Mouse (Mus musculus): Measurements from ENCODE around the gene Mia3.
A peak's percentile ranks its signal among the peaks of the same experiment; 100 is the strongest.
"Not testable (repeated sequence)": the region's sequence is repeated elsewhere in the genome, so short reads cannot be mapped to it uniquely, and the experiment has no call there.

Mia3 gene

DNA sequence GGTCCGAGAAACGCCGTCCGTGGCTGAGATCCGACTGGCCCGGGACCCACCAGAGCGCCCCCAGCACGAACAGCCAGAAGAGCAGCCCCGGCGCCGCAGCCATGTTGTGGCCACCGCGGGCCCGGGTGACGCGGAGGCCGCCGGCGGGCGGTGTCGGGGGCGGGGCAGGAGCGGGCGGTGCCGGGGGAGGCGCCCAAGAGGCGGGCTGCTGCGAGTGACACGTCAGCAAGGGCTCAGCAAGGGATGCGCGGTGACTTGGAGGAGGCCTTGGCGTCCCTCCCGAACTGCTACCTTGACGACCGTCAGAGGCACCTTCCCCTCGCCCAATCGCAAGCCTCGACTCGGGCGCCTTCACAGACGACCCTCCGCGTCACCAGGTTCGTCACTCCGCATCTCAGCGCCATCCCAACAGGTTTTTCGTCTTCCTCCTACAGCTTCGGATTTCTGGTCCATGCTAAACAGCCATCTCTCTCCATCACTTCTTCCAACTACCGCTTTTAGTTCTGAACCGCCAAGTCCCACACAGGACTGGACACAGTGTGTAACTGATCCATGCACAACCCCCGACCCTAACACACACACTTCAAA is at the start of gene Mia3:
TSS of gene Mia3 (minus strand) at position 127 of the 588 bp plus-strand sequence.
- peak; percentile 96 for DNase-seq

DNA sequence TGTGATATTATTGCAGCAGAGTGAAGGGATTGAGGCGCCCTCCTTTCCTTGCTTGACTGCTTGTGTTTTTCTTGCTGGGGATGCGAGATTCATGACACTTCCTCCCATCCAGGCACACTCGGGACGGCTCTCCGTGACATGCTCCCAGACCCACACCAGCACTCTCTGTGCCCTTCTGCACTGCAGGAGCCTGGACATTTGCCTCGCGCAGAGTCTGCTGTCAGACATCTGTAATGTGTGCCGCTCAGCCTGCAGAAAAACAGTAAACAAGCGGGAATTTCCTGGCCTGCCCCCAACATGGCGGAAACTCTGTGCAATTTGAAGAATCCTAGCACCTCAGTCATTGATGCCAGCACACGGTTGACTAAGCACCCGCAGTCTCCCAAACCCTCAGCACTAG is 48.5 kb upstream of the Mia3 start, which contains the start of gene Hhipl2:
TSS of gene Hhipl2 (plus strand) at position 343 of the 400 bp plus-strand sequence.
- DNase-seq, result peak; percentile 15

DNA sequence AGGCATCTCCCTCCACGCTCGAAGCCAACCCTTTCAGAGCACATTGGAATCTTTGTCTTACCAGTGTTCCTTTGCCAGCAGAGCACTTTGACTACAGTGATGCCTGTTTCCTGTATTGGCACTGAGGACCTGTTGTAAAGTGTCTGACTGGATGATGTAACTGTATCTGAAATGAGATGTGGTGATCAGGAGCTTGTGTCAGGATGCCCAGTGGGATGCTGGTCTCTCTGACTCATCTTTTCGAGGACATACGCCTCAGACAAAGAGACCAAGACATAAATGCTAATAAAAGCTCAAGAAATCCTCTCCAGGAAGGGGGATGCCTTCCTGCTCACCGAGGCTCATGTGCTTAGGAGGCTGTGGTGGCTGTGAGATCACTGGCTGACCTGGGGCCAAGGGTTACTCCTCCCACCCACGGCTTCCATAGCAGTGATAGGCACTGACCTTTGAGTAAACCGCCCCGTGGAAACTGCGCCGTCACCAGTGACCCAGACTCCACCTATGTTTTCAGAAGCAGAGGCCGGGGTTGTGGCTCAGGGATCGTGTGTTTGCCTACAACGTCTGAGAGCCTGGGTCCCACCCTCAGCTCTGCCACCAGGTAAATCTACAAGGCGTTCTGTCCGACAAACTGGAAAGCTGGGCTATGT is 44.9 kb upstream of the Mia3 start:
- DNase-seq, result no peak

DNA sequence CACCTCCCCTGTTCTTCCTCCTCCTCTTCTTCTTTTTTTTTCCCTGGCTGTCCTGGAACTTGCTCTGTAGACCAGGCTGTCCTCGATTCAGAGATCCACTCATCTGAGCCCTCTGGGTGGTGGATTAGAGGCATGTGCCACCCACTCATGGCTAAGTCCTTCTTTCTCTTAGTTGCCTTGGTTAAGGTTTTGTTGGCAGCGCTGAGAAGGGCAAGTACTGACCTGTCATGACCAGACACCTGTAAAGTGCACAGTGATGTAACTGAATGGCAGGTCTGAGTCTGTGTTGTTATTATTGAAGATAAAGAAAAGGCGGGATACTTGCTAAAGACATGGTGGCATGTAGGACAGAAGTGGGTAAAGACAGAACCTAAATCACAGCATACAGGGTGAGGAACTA is 34.0 kb upstream of the Mia3 start:
- no peak for DNase-seq

DNA sequence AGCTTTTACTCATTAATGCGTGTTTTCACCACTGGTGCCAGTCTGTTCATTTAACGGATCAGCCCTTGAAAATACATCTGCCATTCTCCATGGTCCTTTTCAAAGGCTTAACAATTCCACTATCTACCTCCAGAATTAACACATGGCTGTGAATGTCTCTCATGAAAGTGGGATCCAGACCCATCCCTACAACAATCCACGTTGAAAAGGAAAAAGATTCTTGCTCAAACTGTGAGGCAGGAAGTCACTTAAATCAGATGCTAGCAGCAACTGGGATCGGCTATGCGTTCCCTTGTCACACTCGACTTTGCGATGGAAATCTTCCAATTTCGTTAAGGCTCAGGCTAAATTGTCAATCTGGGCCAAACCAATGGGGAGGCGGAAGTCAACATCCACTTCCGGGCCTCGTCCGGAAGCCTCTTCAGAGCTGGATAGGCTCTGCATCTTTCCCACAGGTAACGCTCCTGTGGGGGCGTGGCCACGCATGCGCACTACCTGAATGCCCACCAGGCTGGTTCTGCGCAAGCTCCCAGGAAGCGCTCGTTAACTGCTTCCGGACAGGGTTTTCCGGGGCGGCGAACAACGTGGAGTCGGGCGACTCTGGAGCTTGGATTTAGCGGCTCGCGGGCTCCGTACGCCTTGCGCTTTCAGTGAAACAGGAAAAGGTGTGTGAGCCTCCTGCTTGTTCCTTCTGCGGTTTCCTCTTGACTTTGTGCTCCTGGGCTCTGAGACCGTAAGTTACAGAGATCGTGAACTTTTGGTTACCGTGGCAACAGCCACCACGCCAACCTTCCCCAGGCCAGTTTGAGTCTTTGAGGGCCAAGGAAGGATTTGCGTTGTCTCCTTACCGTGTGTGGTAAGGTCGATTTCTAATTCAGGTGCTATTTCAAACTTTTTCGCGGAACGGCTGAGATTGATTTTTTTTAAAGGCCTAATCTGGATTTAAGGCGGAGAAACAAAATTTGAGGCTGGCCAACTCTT is 19.4 kb upstream of the Mia3 start, which contains the start of gene Taf1a:
TSS of gene Taf1a (plus strand) at position 556 of the 981 bp plus-strand sequence.
- peak; percentile 93 for DNase-seq

DNA sequence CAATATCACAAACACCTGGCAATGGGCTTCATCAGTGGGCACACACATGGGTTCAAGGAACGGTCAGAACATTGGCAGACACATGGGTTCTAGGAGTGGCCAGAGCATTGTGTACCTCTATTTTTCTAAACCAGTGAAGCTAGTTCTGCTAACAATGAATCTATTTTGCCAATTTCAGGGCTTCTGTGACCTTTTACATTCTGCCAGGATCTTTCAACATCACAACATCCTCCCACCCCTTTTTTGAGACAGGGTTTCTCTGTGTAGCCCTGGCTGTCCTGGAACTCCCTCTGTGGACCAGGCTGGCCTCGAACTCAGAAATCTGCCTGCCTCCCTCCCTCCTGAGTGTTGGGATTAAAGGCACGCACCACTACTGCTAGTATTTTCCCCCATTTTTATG is 18.1 kb upstream of the Mia3 start:
- DNase-seq, result not testable (repeated sequence)

DNA sequence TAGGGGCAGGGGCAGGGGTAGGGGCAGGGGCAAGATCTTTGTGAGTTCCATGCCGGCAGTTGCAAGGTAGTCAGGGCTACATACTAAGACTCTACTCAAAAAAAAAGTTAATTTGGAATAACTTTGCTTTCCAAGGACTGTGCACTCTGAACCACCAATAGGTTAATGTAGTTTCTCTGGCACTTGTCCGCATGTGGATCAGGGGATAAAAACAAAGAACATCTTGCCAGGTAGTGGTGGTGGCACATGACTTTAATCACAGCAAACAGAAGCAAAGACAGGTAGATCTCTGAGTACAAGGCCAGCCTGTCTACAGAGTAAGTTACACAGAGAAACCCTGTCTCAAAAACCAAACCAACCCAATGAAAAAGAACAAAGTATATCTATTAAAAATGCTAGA is 13.3 kb upstream of the Mia3 start:
- DNase-seq, result no peak

DNA sequence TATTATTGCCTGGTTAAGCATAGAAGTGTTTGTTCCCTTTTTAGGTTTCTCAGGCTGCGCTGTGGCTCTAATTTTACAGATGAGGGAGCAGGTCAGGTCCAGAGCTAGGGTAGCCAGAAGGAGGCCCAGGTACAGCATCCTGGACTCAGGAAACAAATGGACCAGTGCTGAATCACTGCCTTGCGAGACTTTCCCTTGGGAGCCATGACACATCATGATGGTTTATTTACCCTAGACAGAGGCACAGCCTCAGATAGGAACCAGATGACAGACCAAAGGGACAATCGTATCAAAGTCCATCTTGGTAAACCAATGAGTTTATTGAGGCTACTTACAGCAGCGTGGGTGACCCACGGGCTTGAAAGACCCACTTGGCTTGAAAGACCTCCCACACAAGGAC is 12.5 kb upstream of the Mia3 start:
- no peak for DNase-seq

DNA sequence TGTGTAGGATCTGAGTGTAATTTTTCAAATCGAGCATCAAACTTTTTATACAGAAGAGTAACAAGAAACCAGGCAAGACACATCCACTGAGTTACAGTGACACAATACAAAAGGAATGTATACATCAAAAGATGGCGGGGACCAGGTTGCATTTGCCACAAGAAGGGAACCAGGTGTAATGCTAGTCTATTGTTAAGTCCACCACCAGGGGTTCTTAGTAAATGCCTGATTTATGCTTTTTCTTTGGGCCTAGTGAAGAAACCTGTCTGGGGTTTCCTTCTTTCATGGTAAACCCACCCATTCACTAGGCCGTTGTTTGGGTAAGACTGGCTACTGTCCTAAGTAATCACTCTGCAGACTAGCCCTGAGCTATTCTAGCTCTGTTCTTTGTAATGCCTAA is 10.0 kb upstream of the Mia3 start:
- not testable (repeated sequence) for DNase-seq

DNA sequence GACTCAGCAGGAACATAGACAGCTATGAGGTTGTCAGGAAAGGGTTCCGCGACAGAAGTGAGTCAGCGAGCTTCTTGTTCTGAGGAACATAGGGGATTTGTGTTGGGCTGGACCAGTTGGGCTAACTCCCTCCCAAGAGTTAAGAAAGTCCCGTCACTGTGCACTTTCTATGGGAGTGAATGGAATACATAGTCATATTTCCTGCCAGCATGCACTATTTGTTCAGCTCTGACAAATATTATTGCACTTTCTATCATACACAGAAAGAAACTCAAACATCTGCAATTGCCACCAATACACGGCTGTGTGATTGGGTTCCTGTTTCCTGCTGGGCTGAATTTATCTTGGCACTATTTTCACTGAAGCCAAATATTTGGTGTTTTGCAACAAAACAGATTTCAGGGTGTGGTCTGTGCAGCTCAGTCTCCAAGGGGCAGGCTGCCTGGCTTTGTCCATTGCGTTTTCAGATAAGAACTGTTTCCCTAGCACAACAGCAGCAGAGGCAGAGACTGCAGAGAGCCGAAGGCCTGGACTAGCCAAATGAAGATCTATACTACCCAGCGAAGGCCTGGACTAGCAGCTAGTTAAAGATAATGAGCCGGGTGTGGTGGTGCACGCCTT is 9.1 kb upstream of the Mia3 start:
- peak; percentile 47 for DNase-seq

DNA sequence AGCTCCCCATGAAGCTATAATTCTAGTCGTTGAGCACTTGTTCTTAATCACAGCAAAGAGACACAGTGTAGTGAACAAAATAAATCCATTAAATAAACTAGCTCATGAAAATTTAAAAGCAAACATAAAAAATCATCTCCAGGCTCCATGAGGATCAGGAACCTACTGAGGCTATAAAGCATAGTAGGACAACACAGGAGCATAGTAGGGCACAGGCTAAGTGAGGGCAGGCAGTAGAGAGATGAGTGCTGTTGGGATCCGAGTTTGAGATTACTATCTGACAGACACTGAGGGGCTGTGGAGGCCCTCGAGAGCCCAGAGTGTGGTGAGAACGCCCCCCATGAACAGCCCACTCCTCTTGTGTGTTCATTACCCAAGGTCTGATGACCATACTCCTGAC is 7.7 kb upstream of the Mia3 start:
- DNase-seq, result no peak

DNA sequence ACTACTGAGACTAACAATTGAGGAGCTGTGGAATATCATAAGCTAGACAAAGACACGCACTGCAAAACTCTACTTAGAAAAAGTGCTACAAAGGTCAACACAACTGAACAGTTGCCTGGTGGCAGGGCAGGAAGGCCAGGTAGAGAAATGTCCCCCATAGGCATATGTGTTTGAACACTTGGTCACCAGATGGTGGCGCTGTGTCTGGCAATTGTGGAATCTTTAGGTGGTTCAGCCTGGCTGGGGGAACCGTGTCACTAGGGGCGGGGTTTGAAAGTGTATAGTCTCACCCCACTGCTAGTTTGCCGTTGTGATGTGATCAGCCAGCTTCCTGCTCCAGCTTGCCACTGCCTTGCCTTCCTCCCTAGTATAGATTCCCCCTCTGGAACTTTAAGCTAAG is 5.4 kb upstream of the Mia3 start:
- DNase-seq, result no peak

DNA sequence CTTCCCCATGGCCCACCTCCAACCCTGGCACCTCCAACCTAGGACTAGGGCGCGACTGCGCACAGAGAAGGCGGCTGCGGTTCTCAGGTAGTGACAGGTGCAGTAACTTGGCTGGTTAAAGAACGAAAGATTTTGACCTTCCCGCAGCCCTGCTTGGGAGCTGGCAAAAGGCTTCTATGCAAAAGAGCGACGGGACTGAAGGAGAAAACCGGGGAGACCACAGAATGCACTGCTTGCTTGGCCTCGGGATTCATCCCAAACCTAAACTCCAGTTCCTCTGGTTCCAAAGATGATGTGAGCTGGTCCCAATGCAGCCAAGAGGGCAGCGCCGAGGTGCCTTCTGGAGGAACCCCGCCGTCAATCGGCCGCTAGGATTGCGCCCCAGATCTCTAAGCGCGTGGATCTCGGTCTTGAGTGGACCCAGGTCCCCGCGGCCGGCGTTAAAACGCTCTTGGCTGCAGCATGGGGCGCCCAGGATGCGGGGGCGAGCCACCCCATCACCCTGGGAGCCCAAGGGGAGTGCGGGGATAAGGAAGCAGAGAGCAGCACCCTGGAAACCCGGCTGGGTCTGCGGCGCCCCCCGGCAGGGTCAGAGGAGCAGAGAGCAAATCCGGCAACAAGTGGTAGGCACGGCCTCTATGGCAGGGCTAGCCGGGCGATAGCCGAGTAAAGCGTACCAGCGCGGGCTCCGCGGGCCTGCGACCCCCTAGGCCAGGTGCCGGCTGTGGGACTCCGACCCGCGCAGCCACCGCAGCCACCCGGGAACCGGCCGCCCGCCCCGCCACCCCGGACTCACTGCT is 552 bp downstream of the Mia3 start:
- peak; percentile 24 for DNase-seq

DNA sequence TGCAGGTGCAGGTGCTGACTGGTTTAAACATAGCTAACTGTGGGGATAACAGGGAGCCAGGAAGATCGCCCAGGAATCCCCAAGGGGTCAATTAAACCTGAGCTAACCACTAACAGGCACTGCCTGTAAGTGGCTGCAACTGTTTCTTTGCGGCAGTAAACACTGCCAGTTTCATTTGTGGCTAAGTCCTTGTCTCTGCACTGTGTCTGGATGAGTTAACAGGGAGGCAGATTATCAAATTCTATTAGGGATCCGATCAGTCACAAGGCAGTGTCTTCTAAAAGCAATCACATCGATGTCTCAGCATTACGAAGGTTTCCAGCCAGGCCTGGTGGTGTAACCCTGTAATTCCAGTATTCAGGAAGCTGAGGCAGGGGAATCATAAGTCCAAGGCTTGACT is 3.0 kb downstream of the Mia3 start:
- no peak for DNase-seq

DNA sequence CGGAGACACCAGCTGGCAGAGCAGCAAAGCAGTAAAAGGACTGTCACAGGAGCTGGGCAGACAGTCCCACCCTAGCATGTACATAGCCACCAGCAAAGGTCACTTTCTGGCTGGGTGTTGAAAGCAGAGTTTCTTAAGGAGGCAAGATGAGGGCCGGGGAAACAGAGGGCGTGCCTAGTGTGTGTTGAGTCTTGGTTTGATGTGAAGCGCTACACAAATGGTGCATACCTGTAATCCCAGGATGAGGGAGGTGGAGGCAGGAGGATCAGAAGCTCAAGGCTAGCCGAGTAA is 5.8 kb downstream of the Mia3 start:
- DNase-seq, result no peak

DNA sequence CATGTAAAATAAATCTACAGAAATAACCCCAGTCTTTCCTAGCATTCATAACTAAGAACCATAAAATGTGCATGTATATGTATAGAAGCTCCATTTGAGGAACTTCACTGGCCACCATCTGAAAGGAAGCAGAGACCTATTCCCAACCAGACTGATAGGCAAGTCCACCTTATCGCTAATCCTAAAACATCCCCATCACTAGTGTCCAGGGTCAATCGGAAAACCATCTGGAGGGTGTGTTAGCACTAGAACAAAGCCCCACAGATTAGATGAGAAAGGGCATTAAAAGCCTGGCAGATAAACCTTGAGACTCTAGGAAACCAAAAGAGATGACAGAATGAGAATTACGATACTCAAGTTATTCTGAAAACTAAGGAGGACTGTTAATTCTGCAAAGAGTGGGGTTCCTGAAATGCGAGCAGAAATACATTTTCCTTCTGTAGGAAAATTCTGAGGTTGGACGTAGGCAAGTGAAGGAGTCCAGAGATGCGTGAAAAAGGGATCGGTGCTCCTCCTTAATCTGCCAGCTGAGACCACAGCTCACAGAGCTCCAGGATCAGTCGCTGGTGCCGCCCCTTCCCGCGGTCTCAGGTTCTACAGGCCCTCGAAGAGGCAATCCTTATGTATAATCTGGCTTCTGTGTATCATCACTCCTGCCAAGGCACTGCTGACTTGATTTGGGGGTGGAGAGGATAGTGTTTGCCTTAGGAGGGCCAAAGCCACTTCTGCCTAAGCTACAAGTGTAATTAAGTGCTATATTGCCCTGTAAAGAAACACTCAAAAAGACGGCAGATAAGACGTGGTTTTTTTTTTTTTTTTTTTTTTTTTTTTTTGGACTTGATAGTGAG is 6.4 kb downstream of the Mia3 start:
- DNase-seq, result peak; percentile 24

DNA sequence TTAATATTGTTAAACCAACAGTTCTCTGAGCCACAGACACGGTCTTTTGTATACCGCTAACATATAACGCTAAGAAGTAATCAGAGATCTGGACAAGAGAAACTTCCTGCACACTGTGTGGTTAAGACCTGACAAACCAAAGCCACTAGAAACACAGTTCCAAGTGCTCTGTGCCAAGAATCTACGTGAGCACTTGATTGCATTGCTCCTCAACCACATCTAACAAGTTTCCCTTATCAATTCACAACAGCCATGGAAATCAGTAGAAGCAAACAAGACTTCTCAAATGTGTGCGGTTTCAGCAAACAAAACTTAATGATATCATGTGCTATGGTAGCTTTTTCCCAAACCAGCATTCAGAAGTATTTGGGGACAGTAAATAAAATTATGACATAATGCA is 7.1 kb downstream of the Mia3 start:
- DNase-seq, result no peak

DNA sequence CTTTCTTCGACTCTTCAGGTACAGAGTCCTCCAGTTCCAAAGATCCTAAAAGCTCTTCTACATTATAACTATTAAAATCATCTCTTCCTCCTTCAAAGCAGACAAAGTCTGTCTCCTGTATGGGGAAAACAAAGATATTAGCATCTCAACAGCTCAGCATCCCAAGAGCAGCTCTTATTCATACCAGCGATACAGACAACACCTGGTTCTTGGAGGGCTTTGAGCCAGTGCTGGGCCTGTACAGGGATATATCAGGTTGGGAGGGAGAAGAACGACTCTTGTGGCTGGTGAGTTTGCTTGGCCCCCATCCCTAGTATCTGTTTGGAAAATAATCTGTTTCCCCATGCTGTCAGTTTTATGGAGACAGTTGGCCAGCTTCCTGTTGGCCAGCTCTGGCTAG is 10.5 kb downstream of the Mia3 start:
- DNase-seq, result no peak

DNA sequence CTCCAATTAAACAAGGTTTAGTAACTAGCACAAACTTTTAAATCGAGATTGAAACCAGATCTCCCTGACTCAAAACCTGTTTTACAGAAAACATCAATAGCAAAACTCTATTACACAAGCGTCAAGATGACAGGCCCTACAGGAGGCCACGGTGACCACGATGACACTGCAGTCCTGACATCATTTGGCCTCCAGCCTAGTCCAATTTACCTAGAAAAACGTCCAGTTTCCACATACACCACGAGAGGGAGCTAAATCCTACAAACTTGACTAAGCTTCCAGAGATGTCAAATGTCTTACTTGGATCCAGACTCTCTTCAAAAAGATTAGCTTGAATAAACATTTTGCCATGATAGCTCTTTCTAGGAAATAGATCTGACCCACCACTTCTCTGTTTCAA is 19.5 kb downstream of the Mia3 start:
- peak; percentile 83 for DNase-seq

DNA sequence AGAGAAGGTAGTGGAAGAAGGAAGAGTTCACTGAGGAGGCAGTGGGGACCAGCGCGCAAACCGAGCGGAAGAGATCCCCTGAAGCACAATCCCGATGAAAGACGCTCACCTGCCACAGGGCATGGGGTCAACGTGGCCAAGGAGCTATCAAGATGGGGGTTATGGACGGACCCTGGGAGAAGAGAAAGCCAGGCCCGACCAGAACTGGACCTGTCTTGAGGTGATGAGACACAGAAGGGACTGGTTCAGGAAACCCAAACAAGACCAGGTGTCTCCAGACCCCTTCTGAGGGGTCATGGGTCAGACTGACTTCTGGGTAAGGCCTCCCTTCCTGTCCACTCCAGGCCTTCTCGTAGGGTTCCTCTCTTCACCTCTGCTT is 23.5 kb downstream of the Mia3 start:
- no peak for DNase-seq
